Mouse (Mus musculus): Measurements from ENCODE around the gene Akain1. TPM values are rescaled to one million over a fixed set of nuclear protein-coding genes. Genes with fewer than 3 reads are reported as not detected.

Akain1 gene
- total RNA-seq, 2 experiments from 2014 or later = 2.9 to 3.0 TPM

GRCm38 (mm10) chr17:69474084-69474483, 35.0 kb downstream of the Akain1 start:
- no peak for DNase-seq (ENCODE audit: low spot score in 2 of 2)
- intact Hi-C loops (cut with DNase I) = no loop called here

DNA sequence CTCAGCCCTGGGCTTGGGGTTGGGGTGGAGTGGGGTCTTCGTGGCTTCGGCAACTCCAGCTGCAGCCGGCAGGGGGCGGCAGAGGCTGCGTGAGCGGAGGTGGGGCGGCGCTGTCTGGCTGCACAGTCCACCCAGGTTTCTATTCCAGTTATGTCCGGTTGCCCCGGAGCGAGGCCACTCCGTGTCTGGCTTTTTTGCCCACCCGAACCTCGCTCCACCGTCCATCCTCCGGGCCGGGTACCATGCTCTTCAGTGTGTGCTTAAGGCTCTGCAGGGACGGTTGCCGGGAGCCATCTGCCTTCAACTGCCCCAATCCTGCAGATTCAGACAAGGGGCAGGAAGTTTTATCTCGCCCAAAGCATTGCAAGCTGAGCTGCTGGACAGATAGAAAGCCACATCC, 36.3 kb downstream of the Akain1 start:
- intact Hi-C loops (cut with DNase I) = no loop called here
- DNase-seq (ENCODE audit: low spot score in 2 of 2) = peak; percentile 36 to 41

DNA sequence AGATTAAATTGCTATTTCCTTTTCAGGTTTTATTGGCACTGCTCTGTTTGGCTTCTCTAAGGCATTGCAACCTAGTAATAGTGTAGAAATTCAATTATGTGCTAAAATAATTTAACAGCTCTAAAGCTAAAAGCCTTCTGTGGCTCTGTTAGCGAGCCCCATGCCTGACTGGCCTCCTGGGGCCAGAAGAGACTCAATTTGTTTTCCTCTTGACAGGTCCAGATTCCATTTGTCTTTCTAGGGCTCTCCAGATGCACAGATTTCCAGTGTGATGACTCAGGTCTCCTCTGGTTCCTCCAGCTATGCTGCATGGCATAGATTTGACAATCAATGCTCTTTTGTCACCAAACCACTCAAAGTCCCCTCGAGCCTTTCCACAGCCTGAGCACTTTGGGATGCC, 38.4 kb downstream of the Akain1 start:
- intact Hi-C loops (cut with DNase I) = no loop called here
- DNase-seq (ENCODE audit: low spot score in 2 of 2) = no peak

GRCm38 (mm10) chr17:69479261-69479660, 40.1 kb downstream of the Akain1 start:
- intact Hi-C loops (cut with DNase I) = no loop called here
- DNase-seq (ENCODE audit: low spot score in 2 of 2) = no peak

DNA sequence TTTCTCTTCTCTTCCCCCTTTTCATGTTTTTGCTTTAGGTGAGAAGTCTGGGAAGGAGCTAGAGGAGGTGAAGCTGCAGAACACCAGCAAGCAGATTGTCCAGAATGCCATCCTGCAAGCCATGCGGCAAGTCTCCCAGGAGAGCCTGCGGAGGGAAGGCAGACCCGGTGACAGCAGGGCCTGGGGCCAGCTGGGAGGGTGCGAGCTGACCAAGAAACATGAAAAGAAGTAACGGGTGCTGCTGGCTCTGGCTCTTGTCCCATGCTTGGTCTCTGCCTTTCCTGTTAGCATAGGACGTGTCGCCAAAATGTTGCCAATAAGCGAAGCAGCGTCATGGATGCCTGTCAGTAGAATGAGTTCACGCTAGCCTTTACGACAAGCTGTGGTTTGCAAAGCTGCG, 48.0 kb downstream of the Akain1 start:
- no peak for DNase-seq (ENCODE audit: low spot score in 2 of 2)

DNA sequence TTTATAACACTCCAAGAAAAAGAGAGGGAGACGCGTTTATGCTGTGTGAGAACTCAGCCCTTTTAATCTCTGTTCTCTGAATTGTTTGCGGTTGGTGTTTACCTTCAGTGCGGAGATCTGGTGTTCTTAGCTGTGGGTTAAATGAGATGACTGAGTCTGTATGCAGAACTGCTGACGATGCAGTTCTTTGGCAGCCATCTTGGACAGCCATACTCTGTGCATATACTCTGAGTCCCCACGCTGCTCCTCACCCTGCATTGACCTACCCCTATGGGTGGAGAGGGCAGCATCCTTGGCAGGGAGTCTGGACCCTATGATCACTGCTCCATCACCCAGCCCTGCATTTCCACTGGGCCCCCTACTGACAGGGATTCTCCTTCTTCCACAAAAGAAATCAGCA, 48.8 kb downstream of the Akain1 start:
- intact Hi-C loops (cut with DNase I) = no loop called here
- DNase-seq (ENCODE audit: low spot score in 2 of 2) = no peak

More for the DNA sequence above, 48.0 kb downstream of the Akain1 start:
- intact Hi-C loops (cut with DNase I) = no loop called here

DNA sequence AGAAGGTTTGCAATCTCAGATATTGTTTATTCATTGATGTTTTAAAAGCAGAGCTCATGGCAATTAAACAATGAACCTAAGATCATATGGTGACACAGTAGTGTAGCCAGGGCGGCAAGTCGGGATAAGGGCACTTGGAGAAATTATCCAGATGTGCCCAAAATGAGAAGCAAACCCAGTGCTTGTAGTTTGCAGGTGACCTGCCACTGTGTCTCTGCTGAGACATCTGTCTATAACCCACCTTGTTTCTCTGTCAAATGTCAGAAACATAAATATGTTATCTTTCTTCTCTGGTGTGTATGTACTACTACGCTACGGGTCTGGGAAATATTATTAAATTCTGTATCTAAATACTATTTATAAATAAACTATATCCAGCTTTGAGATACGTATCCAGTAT, 49.7 kb downstream of the Akain1 start:
- no peak for DNase-seq (ENCODE audit: low spot score in 2 of 2)
- intact Hi-C loops (cut with DNase I) = no loop called here

DNA sequence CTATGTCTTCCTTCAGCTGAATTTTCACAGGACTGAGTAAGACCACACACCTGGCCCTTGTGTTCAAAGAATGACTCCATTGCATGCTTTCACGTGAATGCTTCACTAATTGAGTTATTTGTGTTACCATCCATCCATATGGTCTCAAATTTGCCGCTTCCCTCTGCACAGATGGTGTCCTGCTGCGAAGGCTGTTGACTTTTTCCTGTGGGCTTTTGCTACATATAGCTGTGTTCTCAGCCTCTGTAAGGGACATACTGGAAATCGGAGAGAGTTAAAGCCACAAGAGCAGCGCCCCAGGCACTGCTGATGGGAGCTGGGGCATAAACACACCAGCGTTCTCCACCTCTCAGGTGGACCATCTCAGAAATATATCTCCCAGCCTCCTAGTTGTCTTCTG, 53.2 kb downstream of the Akain1 start:
- intact Hi-C loops (cut with DNase I) = no loop called here

DNA sequence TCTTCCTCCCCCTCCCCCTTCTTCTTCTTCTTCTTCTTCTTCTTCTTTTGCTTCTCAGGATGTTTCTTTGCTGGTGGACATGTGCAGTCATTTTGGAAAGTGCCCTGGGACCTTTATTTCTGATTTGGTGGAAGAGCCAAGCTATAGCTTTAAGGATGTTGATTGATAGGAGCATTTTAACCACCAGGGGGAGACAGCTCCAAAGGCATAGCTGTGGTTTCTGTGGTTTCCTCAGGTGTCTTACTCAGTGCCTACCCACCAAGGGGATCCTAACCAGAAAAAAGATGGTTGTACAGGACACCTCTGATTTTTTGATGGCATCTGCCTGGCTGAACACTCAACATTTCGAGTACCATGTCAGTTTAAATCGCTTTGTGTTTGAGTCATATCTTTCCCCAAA, 56.4 kb downstream of the Akain1 start:
- peak in 1 of 2 experiments; percentile 14 for DNase-seq (ENCODE audit: low spot score in 2 of 2)
- intact Hi-C loops (cut with DNase I) = no loop called here

More for the DNA sequence above, 53.2 kb downstream of the Akain1 start:
- peak in 1 of 2 experiments; percentile 12 for DNase-seq (ENCODE audit: low spot score in 2 of 2)

- DNase-seq (ENCODE audit: low spot score in 2 of 2) = no peak
- intact Hi-C loops (cut with DNase I) = no loop called here
These were observed 57.0 kb downstream of the Akain1 start for GRCm38 (mm10) chr17:69496125-69496524.

- intact Hi-C loops (cut with DNase I) = no loop called here
- DNase-seq (ENCODE audit: low spot score in 2 of 2) = no peak
These were observed 58.2 kb downstream of the Akain1 start for GRCm38 (mm10) chr17:69497315-69497714.

GRCm38 (mm10) chr17:69498913-69499312, 59.8 kb downstream of the Akain1 start:
- intact Hi-C loops (cut with DNase I) = no loop called here
- DNase-seq (ENCODE audit: low spot score in 2 of 2) = no peak

DNA sequence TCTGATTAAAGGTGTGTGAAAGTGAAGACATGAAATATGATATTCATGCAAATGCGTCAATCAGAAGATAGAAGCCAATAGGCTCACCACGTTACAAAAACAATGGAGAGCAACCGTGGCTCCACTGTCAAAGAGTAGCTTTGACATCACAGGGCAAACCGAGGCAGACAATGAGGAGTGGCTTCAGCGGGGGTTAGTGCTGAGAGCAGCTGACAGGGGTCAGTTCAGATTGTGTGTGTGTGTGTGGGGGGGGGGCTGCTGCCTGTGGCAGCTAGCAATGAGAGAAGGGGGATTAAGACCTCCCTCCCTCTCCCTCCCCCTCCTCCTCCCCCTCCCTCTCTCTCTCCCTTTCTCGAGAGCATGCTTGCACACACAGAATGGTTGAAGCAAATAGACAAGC, 60.3 kb downstream of the Akain1 start:
- no peak for DNase-seq (ENCODE audit: low spot score in 2 of 2)

GRCm38 (mm10) chr17:69506070-69506469, 66.9 kb downstream of the Akain1 start:
- intact Hi-C loops (cut with DNase I) = no loop called here
- peak; percentile 67 to 68 for DNase-seq (ENCODE audit: low spot score in 2 of 2)

More for the DNA sequence above, 60.3 kb downstream of the Akain1 start:
- intact Hi-C loops (cut with DNase I) = no loop called here

- DNase-seq (ENCODE audit: low spot score in 2 of 2) = no peak
- intact Hi-C loops (cut with DNase I) = no loop called here
These were observed 77.3 kb downstream of the Akain1 start for GRCm38 (mm10) chr17:69516344-69516907.

DNA sequence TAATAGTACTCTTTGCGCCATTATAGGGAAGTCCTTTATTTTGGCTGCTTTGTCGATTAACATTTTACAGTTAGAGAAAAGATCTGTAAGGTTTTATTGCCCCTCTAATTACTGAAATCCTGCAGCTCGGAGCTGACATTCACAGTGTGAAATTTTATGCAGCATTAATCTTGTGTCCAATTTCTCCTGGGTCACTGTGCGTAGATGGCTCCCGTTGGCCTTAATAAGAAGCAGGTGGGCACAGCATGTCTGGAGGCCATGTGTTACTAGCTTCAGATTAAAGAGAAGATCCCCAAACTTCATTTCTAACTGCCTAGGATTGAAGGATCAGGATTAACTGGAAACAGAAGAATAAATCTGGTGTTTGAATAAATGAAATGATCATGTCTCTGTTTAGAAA, 92.3 kb downstream of the Akain1 start:
- intact Hi-C loops (cut with DNase I) = no loop called here

More for the DNA sequence above, 92.3 kb downstream of the Akain1 start:
- DNase-seq (ENCODE audit: low spot score in 2 of 2) = no peak

Other genes with a start within 250 kb of the Akain1 start
- 10 to 100 TPM; 22.6 to 23.7 TPM for gene Zbtb14, start 56.3 kb upstream of the Akain1 start, total RNA-seq (2021)